Mouse (Mus musculus) hindbrain, embryonic 14.5 days (tissue): ENCODE results near the gene Zdhhc14. TPM values are rescaled to one million over a fixed set of nuclear protein-coding genes. Genes with fewer than 3 reads are reported as not detected.

Experiments
- ATAC-seq: fragments of 200-750 bp; cut with Nextera tagmentation; 2 replicates; pipeline ENCODE4 v1.8.0; 2017; ENCODE audit warnings: moderate number of reproducible peaks, mild to moderate bottlenecking, moderate TSS enrichment, moderate library complexity; ENCODE audit not compliant: low FRiP score
- DNase-seq: peaks from one replicate; pipeline ENCODE4 v3.0.0-alpha.2; 2015; ENCODE audit warnings: low spot score
- H3K27ac ChIP-seq: fragments of 300-500 bp; sonication (generic); 2 replicates; pipeline ENCODE4 v1.5.1; 2014; ENCODE audit warnings: mild to moderate bottlenecking, moderate library complexity
- H3K27me3 ChIP-seq: fragments of 300-500 bp; sonication (generic); 2 replicates; pipeline ENCODE4 v1.6.1; 2014; ENCODE audit warnings: mild to moderate bottlenecking, low read length, mixed read lengths; ENCODE audit not compliant: control insufficient read depth, insufficient read depth
- H3K36me3 ChIP-seq: fragments of 300-500 bp; sonication (generic); replicated peaks from 2 replicates; pipeline ENCODE4 v1.6.1; 2014; ENCODE audit not compliant: control insufficient read depth, insufficient read depth
- H3K4me1 ChIP-seq: fragments of 300-500 bp; sonication (generic); replicated peaks from 2 replicates; pipeline ENCODE4 v1.6.1; 2014; ENCODE audit warnings: antibody characterized with exemption, low read length, mixed read lengths; ENCODE audit not compliant: control insufficient read depth, insufficient read depth
- H3K4me2 ChIP-seq: fragments of 300-500 bp; sonication (generic); replicated peaks from 2 replicates; pipeline ENCODE4 v1.6.1; 2014; ENCODE audit warnings: mild to moderate bottlenecking, moderate library complexity
- H3K4me3 ChIP-seq: fragments of 300-500 bp; sonication (generic); replicated peaks from 2 replicates; pipeline ENCODE4 v1.5.1; 2014; ENCODE audit warnings: mild to moderate bottlenecking, low read length
- H3K9ac ChIP-seq: fragments of 300-500 bp; sonication (generic); 2 replicates; pipeline ENCODE4 v1.6.1; 2014
- H3K9me3 ChIP-seq: fragments of 300-500 bp; sonication (generic); 2 replicates; pipeline ENCODE4 v1.6.1; 2016; ENCODE audit warnings: low read length; ENCODE audit not compliant: control insufficient read depth
- WGBS: fragments of 180-500 bp; shearing (Covaris S2); extraction: QIAGEN DNeasy Blood & Tissue Kit; methylation state at CpG from one replicate; pipeline ENCODE4 v1.1.7; 2014; 5-methylcytosine and 5-hydroxymethylcytosine counted together
- polyA plus RNA-seq: library from polyadenylated mRNA; unstranded; fragments of >200 nt; fragmentation: Nextera tagmentation; extraction: Ambion mirVana; gene quantifications from 2 replicates; pipeline ENCODE4 v1.2.1, GENCODE M21; 2014

Gene Zdhhc14
- polyA plus RNA-seq, 1 experiment from 2014 or later, result 12.3 TPM

DNA sequence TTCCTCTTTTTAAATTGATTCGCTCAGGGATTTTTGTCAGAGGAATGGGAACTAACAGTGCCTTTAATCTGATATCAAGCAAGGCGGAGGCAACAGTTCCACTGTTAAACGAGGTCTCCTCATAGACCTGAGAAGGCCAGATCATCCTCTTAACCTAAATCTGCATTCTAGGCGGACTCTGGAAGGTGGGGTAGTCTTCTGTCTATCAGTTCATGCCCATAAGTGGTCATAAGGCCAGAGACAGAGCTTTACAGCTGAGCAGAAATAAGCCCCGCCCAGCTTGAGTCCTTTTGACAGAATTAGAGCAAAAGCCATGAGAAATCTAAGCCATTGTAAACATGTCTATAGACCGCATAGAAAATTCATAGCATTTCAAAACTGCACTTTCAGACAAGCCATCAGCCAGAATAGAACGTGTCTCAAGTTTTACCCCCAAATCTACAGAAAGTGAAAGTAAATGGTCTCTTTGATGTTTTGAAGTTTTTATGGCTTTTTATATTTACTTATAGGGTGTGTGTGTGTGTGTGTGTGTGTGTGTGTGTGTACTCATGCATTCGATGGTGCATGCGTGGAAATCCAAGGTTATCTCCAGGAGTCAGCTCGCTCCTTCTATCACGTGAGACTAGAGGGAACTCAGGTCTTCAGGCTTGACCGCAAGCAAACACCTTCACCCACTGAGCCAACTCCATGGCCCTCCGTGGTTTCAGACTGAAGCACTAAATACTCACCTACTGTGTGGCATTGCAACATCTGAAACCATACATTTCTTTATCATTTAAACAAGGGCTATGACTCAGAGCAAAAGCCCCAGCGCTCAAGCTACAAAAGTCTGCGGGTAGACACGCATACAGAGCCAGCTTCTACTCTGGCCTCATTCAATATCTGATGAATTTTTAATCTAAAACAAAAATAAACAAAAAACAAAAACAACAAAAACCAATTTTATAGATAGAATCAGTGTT lies 255.5 kb downstream of the Zdhhc14 start:
- no peaks in the 10 kb centered on the region for H3K9me3 ChIP-seq
- H3K9ac ChIP-seq, result no peak overlapping the region
- H3K4me2 ChIP-seq, result no peak overlapping the region
- peaks cover 6% of the 10 kb centered on the region for H3K4me1 ChIP-seq
- no peaks in the 10 kb centered on the region for H3K27me3 ChIP-seq
- no peak overlapping the region for H3K27ac ChIP-seq
- H3K36me3 ChIP-seq, result no peaks in the 10 kb centered on the region
- DNase-seq, result no peak
- no peak overlapping the region for H3K4me3 ChIP-seq
- no peak for ATAC-seq
- WGBS, result 81% methylated on average over 16 of the region's 16 CpGs

DNA sequence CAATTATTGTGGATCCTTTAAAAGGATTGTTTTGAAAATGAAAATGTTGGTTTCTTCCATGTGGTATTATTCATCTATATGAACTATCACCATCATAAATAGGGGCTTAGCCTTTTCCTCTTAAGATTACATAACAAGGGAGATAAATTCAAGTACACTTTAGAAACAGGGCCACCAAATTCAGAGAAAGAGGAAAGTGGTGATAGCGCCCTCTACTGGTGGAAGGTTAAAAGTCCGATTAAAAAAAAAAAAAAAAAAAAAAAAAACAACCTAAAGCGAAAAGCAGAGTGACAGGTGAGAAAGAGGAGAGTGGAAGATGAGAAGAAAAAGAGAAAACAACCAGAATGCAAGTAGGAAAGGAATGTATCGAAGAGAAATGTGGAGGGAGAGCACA lies 256.1 kb downstream of the Zdhhc14 start:
- ATAC-seq (no peak), DNase-seq (peak; percentile 74)
- Histone ChIP-seq H3K36me3 (no peaks in the 10 kb centered on the region), H3K4me1 (peaks cover 7% of the 10 kb centered on the region), H3K9ac (no peak overlapping the region), H3K4me2 (no peak overlapping the region), H3K9me3 (no peaks in the 10 kb centered on the region), H3K27me3 (no peaks in the 10 kb centered on the region), H3K27ac (no peak overlapping the region), H3K4me3 (no peak overlapping the region)
- WGBS, result 16% methylated on average over 4 of the region's 4 CpGs

DNA sequence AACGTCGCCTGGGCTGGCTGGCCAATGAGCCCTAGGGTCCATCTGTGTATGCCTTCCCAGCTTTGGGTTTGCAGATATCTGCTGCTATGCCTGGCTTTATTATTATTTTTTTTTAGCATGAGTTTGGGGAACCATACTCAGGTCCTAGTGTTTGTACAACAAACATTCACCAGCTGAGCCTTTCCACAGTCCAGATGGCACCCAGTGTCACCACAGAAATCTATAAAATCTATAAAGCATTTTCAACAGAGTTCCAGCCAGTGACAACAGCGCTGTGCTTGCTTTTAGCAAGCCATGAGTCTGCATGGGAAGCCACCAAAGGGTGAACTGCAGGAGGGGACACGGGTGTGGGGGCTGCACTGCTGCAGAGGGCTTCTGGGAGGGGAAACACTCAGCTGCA lies 257.9 kb downstream of the Zdhhc14 start:
- peaks cover 7% of the 10 kb centered on the region for H3K4me1 ChIP-seq
- no peaks in the 10 kb centered on the region for H3K27me3 ChIP-seq
- no peak overlapping the region for H3K9ac ChIP-seq
- H3K27ac ChIP-seq, result no peak overlapping the region
- 73% methylated on average over 4 of the region's 4 CpGs for WGBS
- no peaks in the 10 kb centered on the region for H3K9me3 ChIP-seq
- H3K4me3 ChIP-seq, result no peak overlapping the region
- H3K4me2 ChIP-seq, result no peak overlapping the region
- ATAC-seq (no peak), DNase-seq (no peak)
- no peaks in the 10 kb centered on the region for H3K36me3 ChIP-seq

DNA sequence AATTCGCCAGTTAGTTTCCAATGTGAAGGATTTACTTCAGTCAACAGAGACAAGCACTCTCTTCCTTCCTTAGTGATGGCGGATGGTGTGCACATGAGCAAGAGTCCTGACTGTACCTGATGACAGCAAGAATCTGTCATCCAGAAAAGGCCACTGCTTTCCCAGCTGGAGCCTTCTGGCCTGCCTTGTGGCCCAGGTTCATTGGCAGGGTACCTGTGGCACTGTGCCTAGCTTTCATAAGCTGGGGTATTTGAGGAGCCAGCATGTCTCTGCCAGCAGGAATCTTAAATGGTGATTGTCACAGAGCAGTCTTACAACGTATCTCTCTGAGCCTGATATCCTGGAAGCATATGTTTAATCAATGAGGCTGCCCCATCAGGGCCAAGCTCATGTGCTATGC lies 258.7 kb downstream of the Zdhhc14 start:
- H3K9ac ChIP-seq, result no peak overlapping the region
- DNase-seq (no peak), ATAC-seq (no peak)

DNA sequence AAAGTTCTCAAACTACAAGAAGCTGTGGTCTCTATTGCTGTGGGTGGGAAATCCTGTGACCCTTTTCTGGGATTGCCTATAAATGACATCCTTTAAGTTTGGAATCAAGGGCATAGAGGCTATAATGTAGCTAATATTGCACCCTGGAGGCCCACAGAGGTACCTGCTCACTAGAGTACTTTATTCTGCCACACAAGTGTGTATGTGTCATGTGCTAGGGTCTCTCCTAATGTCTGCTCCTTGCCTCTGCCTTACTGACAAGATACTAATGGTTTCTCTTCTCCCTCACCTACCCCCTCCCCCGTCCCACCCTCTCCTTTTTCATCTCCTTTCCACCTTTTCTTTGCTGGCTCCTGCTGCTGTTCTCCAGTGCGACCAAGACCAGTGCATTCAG lies 260.0 kb downstream of the Zdhhc14 start:
- H3K36me3 ChIP-seq, result no peaks in the 10 kb centered on the region
- DNase-seq (no peak), ATAC-seq (peak; percentile 35; the same call in 1 of the 2 replicates)
- peak overlapping the region; percentile 77 for H3K4me2 ChIP-seq
- 18% methylated on average over 2 of the region's 2 CpGs for WGBS
- 0 out of 2 replicates have a peak overlapping the region, but pooled peaks have one; percentile 35 for H3K4me3 ChIP-seq
- H3K4me1 ChIP-seq, result peaks cover 7% of the 10 kb centered on the region
- H3K27me3 ChIP-seq, result no peaks in the 10 kb centered on the region
- H3K9me3 ChIP-seq, result no peaks in the 10 kb centered on the region
- peak overlapping the region; percentile 69 for H3K9ac ChIP-seq
- H3K27ac ChIP-seq, result peak overlapping the region; percentile 48

More for the DNA sequence above, 258.7 kb downstream of the Zdhhc14 start:
- 70% methylated on average over 3 of the region's 3 CpGs for WGBS
- Histone ChIP-seq H3K27ac (no peak overlapping the region), H3K4me1 (peaks cover 7% of the 10 kb centered on the region), H3K4me3 (no peak overlapping the region), H3K36me3 (no peaks in the 10 kb centered on the region), H3K9me3 (no peaks in the 10 kb centered on the region), H3K27me3 (no peaks in the 10 kb centered on the region), H3K4me2 (no peak overlapping the region)

DNA sequence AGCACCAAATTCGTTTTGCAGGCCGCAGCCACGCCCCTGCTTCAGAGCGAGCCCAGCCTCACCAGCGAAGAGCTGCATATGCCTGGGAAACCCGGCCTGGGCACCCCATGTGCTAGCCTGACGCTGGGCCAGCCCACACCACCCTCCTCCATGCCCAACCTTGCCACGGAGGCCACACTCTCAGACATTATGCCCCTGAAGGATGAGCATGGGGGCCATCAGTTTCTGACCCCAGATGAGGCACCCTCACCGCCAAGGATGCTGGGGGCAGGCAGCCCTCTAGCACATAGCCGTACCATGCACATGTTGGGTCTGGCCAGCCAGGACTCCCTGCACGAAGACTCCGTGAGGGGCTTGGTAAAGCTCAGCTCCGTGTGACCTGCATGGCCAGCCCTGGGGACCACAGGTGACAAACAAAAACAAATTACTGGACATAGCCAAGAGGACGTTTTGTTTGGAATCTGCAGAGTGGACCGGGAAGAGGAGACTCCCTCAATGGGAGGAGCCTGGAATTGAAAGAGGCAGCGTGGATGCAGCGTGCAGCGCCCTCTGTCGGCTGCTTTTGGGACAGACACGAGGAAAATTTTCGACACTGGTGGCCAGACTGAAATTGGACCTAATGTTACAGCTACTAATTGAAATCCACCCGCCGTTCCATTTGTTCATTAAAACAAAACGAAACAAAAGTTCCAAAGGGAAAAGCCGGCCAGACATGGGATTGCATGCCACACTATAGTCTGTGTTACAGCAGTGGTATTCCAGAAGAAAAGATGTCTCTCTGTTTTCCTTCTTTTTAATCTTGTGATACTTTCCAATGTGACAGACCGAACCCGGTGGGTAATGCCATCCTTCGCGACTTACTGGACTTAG lies 260.6 kb downstream of the Zdhhc14 start:
- Histone ChIP-seq H3K4me1 (peaks cover 7% of the 10 kb centered on the region), H3K9me3 (no peaks in the 10 kb centered on the region), H3K36me3 (no peaks in the 10 kb centered on the region), H3K27me3 (no peaks in the 10 kb centered on the region), H3K4me2 (peak overlapping the region; percentile 77), H3K4me3 (peak overlapping the region; percentile 35), H3K27ac (peak overlapping the region; percentile 48), H3K9ac (peak overlapping the region; percentile 69)
- ATAC-seq (peak; percentile 79), DNase-seq (peak; percentile 91)
- WGBS, result 10% methylated on average over 29 of the region's 29 CpGs

DNA sequence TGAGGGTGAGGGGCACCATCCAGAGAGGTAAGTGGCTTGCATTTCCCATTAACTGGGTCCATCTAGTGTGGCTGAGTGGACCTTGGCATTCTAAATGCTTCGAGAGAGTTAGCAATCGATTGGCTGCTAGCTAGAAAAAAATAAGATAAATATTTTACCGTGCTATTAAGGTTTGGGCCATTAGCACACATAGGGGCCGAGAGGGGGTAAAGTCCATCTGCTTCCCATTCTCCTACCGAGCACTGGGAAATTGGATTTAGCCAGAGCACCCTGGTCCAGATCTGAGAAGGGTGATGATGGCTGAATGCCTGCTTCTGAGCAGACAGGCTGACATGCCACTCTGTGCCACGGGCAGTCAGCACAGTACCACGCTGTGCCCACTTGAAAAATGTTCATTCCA lies 263.1 kb downstream of the Zdhhc14 start:
- Histone ChIP-seq H3K9me3 (no peaks in the 10 kb centered on the region), H3K9ac (no peak overlapping the region), H3K36me3 (no peaks in the 10 kb centered on the region), H3K4me1 (peaks cover 7% of the 10 kb centered on the region), H3K27ac (no peak overlapping the region), H3K4me3 (no peak overlapping the region), H3K4me2 (no peak overlapping the region), H3K27me3 (no peaks in the 10 kb centered on the region)
- ATAC-seq (no peak), DNase-seq (no peak)
- 88% methylated on average over 7 of the region's 7 CpGs for WGBS

DNA sequence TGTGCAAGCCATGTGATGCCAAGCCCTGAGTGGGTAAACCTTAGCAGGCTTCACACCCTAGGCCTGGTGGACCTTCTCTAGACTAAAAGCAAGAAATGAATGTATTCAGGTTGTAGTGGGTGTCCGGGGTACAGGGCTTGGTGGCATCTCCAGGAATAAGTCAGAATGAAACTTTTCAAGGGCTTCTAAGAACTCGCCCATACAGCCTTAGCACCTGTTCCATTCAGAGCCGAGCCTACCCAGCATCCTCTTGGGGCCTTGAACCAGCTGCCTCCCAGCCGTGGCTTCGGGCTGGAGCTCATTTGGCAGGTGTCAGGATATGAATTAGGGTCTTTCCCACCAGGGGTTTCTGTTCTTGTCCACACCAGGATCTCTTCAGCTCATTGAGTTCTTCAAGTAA lies 263.7 kb downstream of the Zdhhc14 start:
- ATAC-seq (no peak), DNase-seq (no peak)
- Histone ChIP-seq H3K4me2 (no peak overlapping the region), H3K9ac (no peak overlapping the region), H3K4me3 (no peak overlapping the region), H3K9me3 (no peaks in the 10 kb centered on the region), H3K36me3 (no peaks in the 10 kb centered on the region), H3K27me3 (no peaks in the 10 kb centered on the region), H3K4me1 (peaks cover 7% of the 10 kb centered on the region), H3K27ac (no peak overlapping the region)
- 56% methylated on average over 5 of the region's 5 CpGs for whole genome bisulfite sequencing

DNA sequence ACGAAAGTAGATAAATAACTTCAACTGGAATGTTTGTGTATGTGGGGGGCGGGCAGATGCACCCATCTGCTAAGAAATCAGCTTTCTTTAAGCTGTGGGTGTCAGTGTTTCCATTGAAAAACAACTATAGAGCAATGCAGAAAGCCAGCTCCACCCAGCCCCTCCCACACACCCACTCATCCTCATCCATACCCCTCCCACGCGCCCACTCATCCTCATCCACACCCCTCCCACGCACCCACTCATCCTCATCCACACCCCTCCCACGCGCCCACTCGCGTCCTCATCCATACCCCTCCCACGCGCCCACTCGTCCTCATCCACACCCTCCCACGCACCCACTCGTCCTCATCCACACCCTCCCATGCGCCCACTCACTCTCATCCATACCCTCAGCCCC lies 264.5 kb downstream of the Zdhhc14 start:
- Histone ChIP-seq H3K4me2 (no peak overlapping the region), H3K27ac (no peak overlapping the region), H3K36me3 (no peaks in the 10 kb centered on the region), H3K4me1 (peaks cover 7% of the 10 kb centered on the region), H3K9ac (no peak overlapping the region), H3K27me3 (no peaks in the 10 kb centered on the region), H3K9me3 (no peaks in the 10 kb centered on the region), H3K4me3 (no peak overlapping the region)
- WGBS, result 89% methylated on average over 15 of the region's 15 CpGs
- DNase-seq, result no peak
- ATAC-seq, result no peak
